8 mouse cellular contexts compared by ENCODE assay signal in genomic region chr17:24151890-24152563, GRCm38 (mm10). TPM values are rescaled to one million over a fixed set of nuclear protein-coding genes. Genes with fewer than 3 reads are reported as not detected.
A peak's percentile ranks its signal among the peaks of the same experiment; 100 is the strongest.
DNase-seq lines count a peak whose midpoint lies in the region; ATAC-seq and TF ChIP-seq lines count a peak whose summit lies in the region.

No protein-coding gene starts in this region.

- peak; percentile 88 for TF ChIP-seq CTCF in kidney, postnatal 0 days (IDR thresholded peaks at IDR 0.05; ENCODE audit: low read depth)

- no peak overlapping the region; the same call in 1 of the 2 replicates for H3K27ac ChIP-seq in heart, embryonic 13.5 days (replicated peaks)
- no peak overlapping the region for H3K27ac ChIP-seq in kidney, postnatal 0 days
- H3K27ac ChIP-seq in liver, embryonic 15.5 days (replicated peaks): peak overlapping the region; percentile 91
- no peak overlapping the region for H3K27ac ChIP-seq in neural tube, embryonic 13.5 days (replicated peaks)

- H3K9ac ChIP-seq in heart, embryonic 13.5 days: peak overlapping the region; percentile 81
- H3K9ac ChIP-seq in kidney, postnatal 0 days (ENCODE audit: low read depth, low read length): peak overlapping the region; percentile 43; the same call in 1 of the 2 replicates
- H3K9ac ChIP-seq in liver, embryonic 15.5 days: peak overlapping the region; percentile 65
- H3K9ac ChIP-seq in neural tube, embryonic 13.5 days: peak overlapping the region; percentile 61

- peaks cover 14% of the 10 kb centered on the region for H3K4me1 ChIP-seq in heart, embryonic 13.5 days
- H3K4me1 ChIP-seq in kidney, postnatal 0 days (replicated peaks; ENCODE audit: insufficient read depth, low read length): no peaks in the 10 kb centered on the region
- H3K4me1 ChIP-seq in liver, embryonic 15.5 days (replicated peaks): peaks cover 45% of the 10 kb centered on the region
- H3K4me1 ChIP-seq in neural tube, embryonic 13.5 days (replicated peaks): peaks cover 9% of the 10 kb centered on the region

- peaks cover 12% of the 10 kb centered on the region for H3K36me3 ChIP-seq in heart, embryonic 13.5 days
- H3K36me3 ChIP-seq in kidney, postnatal 0 days (ENCODE audit: insufficient read depth, low read length): 0 out of 2 replicates have a peak, but pooled peaks cover 3% of the 10 kb centered on the region
- peaks cover 7% of the 10 kb centered on the region; the same call in 1 of the 2 replicates for H3K36me3 ChIP-seq in liver, embryonic 15.5 days (replicated peaks)
- H3K36me3 ChIP-seq in neural tube, embryonic 13.5 days: peaks cover 16% of the 10 kb centered on the region

- peak overlapping the region; percentile 92 for H3K4me2 ChIP-seq in heart, embryonic 13.5 days
- H3K4me2 ChIP-seq in kidney, postnatal 0 days (ENCODE audit: low read length): peak overlapping the region; percentile 68
- H3K4me2 ChIP-seq in liver, embryonic 15.5 days: peak overlapping the region; percentile 90
- peak overlapping the region; percentile 59 for H3K4me2 ChIP-seq in neural tube, embryonic 13.5 days

- no peaks in the 10 kb centered on the region; the same call in 1 of the 2 replicates for H3K27me3 ChIP-seq in heart, embryonic 13.5 days (replicated peaks)
- no peaks in the 10 kb centered on the region for H3K27me3 ChIP-seq in kidney, postnatal 0 days (ENCODE audit: insufficient read depth, low read length)
- no peaks in the 10 kb centered on the region for H3K27me3 ChIP-seq in liver, embryonic 15.5 days
- no peaks in the 10 kb centered on the region for H3K27me3 ChIP-seq in neural tube, embryonic 13.5 days

- H3K9me3 ChIP-seq in heart, embryonic 13.5 days: no peaks in the 10 kb centered on the region
- H3K9me3 ChIP-seq in kidney, postnatal 0 days (replicated peaks; ENCODE audit: low read length): no peaks in the 10 kb centered on the region
- H3K9me3 ChIP-seq in liver, embryonic 15.5 days (replicated peaks): no peaks in the 10 kb centered on the region
- no peaks in the 10 kb centered on the region for H3K9me3 ChIP-seq in neural tube, embryonic 13.5 days

- H3K4me3 ChIP-seq in heart, embryonic 13.5 days: peak overlapping the region; percentile 55
- peak overlapping the region; percentile 30 for H3K4me3 ChIP-seq in kidney, postnatal 0 days (replicated peaks; ENCODE audit: low read depth, low read length)
- peak overlapping the region; percentile 56 for H3K4me3 ChIP-seq in liver, embryonic 15.5 days (replicated peaks)
- H3K4me3 ChIP-seq in neural tube, embryonic 13.5 days: peak overlapping the region; percentile 31

- 1% methylated on average over 26 of the region's 26 CpGs for WGBS in heart, embryonic 13.5 days
- under 1% methylated on average over 25 of the region's 26 CpGs for WGBS in kidney, postnatal 0 days
- 1% methylated on average over 26 of the region's 26 CpGs for WGBS in liver, embryonic 15.5 days (ENCODE audit: insufficient replicate concordance)
- WGBS in neural tube, embryonic 13.5 days: 1% methylated on average over 26 of the region's 26 CpGs

- peak; percentile 87 for DNase-seq in CD4-positive helper T cell, adult 2 months (ENCODE audit: low read depth, low spot score)
- DNase-seq in brain, adult 2 months (ENCODE audit: low read depth, low spot score): peak; percentile 90
- peak; percentile 93 for DNase-seq in kidney, postnatal 0 days (ENCODE audit: low spot score)
- DNase-seq in telencephalon, adult 2 months (ENCODE audit: low read depth, low spot score): peak; percentile 51

- peak; percentile 95 for ATAC-seq in erythroblast, adult 5-6 weeks (replicated peaks; ENCODE audit: low FRiP score, poor library complexity, severe bottlenecking)
- peak; percentile 85 for ATAC-seq in heart, embryonic 13.5 days (ENCODE audit: extremely low read depth, insufficient number of reproducible peaks, low FRiP score, low TSS enrichment)
- ATAC-seq in kidney, postnatal 0 days (replicated peaks; ENCODE audit: low FRiP score, low read depth): peak; percentile 83
- peak; percentile 98 for ATAC-seq in liver, embryonic 15.5 days (ENCODE audit: insufficient read depth)
- peak; percentile 82 for ATAC-seq in neural tube, embryonic 13.5 days (ENCODE audit: low read depth)

RNA-seq across cellular contexts. Expression of gene Pdpk1, which starts 1.3 kb away (rescaled TPM):
- total RNA-seq in erythroblast, adult 5-6 weeks (2015; ENCODE audit: low replicate concordance): 24.0 and 25.7 TPM in 2 replicates
- total RNA-seq in erythroblast, adult 5-6 weeks (2017; ENCODE audit: low replicate concordance): 24.8 and 30.8 TPM in 2 replicates
- 30.7 and 35.1 TPM in 2 replicates for polyA plus RNA-seq in heart, embryonic 13.5 days (2015; fragmentation: Nextera tagmentation; extraction: Ambion mirVana)
- 28.7 and 29.4 TPM in 2 replicates for polyA plus RNA-seq in kidney, postnatal 0 days (2015; fragmentation: Nextera tagmentation; extraction: Ambion mirVana)
- polyA plus RNA-seq in liver, embryonic 15.5 days (2015; fragmentation: Nextera tagmentation; extraction: Ambion mirVana): 25.2 and 26.3 TPM in 2 replicates
- 54.0 and 63.8 TPM in 2 replicates for polyA plus RNA-seq in neural tube, embryonic 13.5 days (2015; fragmentation: Nextera tagmentation; extraction: Ambion mirVana)

RNA-seq across cellular contexts. Expression of gene Amdhd2, which starts 11.5 kb away (rescaled TPM):
- total RNA-seq in erythroblast, adult 5-6 weeks (2015; ENCODE audit: low replicate concordance): 3.3 and 12.5 TPM in 2 replicates
- total RNA-seq in erythroblast, adult 5-6 weeks (2017; ENCODE audit: low replicate concordance): 11.0 and 15.1 TPM in 2 replicates
- 27.0 and 31.2 TPM in 2 replicates for polyA plus RNA-seq in heart, embryonic 13.5 days (2015; fragmentation: Nextera tagmentation; extraction: Ambion mirVana)
- polyA plus RNA-seq in kidney, postnatal 0 days (2015; fragmentation: Nextera tagmentation; extraction: Ambion mirVana): 47.9 and 52.5 TPM in 2 replicates
- 21.4 and 23.6 TPM in 2 replicates for polyA plus RNA-seq in liver, embryonic 15.5 days (2015; fragmentation: Nextera tagmentation; extraction: Ambion mirVana)
- polyA plus RNA-seq in neural tube, embryonic 13.5 days (2015; fragmentation: Nextera tagmentation; extraction: Ambion mirVana): 30.4 and 37.4 TPM in 2 replicates

RNA-seq across cellular contexts. Expression of gene Atp6v0c, which starts 17.5 kb away (rescaled TPM):
- 160 and 166 TPM in 2 replicates for total RNA-seq in erythroblast, adult 5-6 weeks (2015; ENCODE audit: low replicate concordance)
- total RNA-seq in erythroblast, adult 5-6 weeks (2017; ENCODE audit: low replicate concordance): 53.8 and 97.7 TPM in 2 replicates
- polyA plus RNA-seq in heart, embryonic 13.5 days (2015; fragmentation: Nextera tagmentation; extraction: Ambion mirVana): 544 and 567 TPM in 2 replicates
- 974 and 1,011 TPM in 2 replicates for polyA plus RNA-seq in kidney, postnatal 0 days (2015; fragmentation: Nextera tagmentation; extraction: Ambion mirVana)
- 362 and 405 TPM in 2 replicates for polyA plus RNA-seq in liver, embryonic 15.5 days (2015; fragmentation: Nextera tagmentation; extraction: Ambion mirVana)
- polyA plus RNA-seq in neural tube, embryonic 13.5 days (2015; fragmentation: Nextera tagmentation; extraction: Ambion mirVana): 947 and 1,089 TPM in 2 replicates

RNA-seq across cellular contexts. Expression of gene Tbc1d24, which starts 53.3 kb away (rescaled TPM):
- total RNA-seq in erythroblast, adult 5-6 weeks (2015; ENCODE audit: low replicate concordance): 2.3 TPM in 2 replicates
- 0.98 and 1.6 TPM in 2 replicates for total RNA-seq in erythroblast, adult 5-6 weeks (2017; ENCODE audit: low replicate concordance)
- polyA plus RNA-seq in heart, embryonic 13.5 days (2015; fragmentation: Nextera tagmentation; extraction: Ambion mirVana): 4.2 and 5.2 TPM in 2 replicates
- 2.3 and 2.5 TPM in 2 replicates for polyA plus RNA-seq in kidney, postnatal 0 days (2015; fragmentation: Nextera tagmentation; extraction: Ambion mirVana)
- 6.6 and 7.9 TPM in 2 replicates for polyA plus RNA-seq in liver, embryonic 15.5 days (2015; fragmentation: Nextera tagmentation; extraction: Ambion mirVana)
- polyA plus RNA-seq in neural tube, embryonic 13.5 days (2015; fragmentation: Nextera tagmentation; extraction: Ambion mirVana): 17.8 and 22.0 TPM in 2 replicates

RNA-seq across cellular contexts. Expression of gene Ntn3, which starts 57.3 kb away (rescaled TPM):
- not detected in 2 replicates for total RNA-seq in erythroblast, adult 5-6 weeks (2015; ENCODE audit: low replicate concordance)
- total RNA-seq in erythroblast, adult 5-6 weeks (2017; ENCODE audit: low replicate concordance): not detected in 2 replicates
- polyA plus RNA-seq in heart, embryonic 13.5 days (2015; fragmentation: Nextera tagmentation; extraction: Ambion mirVana): 1.9 and 2.0 TPM in 2 replicates
- 2.7 and 4.0 TPM in 2 replicates for polyA plus RNA-seq in kidney, postnatal 0 days (2015; fragmentation: Nextera tagmentation; extraction: Ambion mirVana)
- 1.1 and 1.2 TPM in 2 replicates for polyA plus RNA-seq in liver, embryonic 15.5 days (2015; fragmentation: Nextera tagmentation; extraction: Ambion mirVana)
- polyA plus RNA-seq in neural tube, embryonic 13.5 days (2015; fragmentation: Nextera tagmentation; extraction: Ambion mirVana): 5.9 TPM in 2 replicates
